Mouse (Mus musculus): ENCODE data around the gene Ndufa8.

DNA sequence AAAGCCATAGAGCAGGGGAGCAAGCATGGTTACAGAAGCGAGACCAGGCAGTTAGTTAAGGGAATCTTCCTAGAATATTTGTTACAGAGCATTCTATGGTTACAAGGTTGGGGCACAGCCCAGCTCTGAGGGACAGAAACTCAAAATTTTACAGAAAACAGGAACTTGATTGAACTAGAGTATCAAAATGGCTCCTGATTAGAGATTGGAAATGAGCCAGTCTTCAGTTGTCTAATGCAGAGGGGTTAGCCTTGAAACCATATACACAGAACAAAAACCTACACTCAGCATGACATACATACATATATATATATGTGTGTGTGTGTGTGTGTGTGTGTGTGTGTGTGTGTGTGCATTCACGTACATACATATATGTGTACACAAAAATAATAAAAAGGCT, 55.7 kb downstream of the Ndufa8 start:
- no peak for TF ChIP-seq POLR2A (IDR thresholded peaks at IDR 0.05; ENCODE audit: borderline replicate concordance, extremely low read depth, low read depth, low read length)
- TF ChIP-seq CTCF (IDR thresholded peaks at IDR 0.05; ENCODE audit: insufficient read depth, low read length): no peak
